Mouse (Mus musculus): ENCODE data around the gene Hc. TPM values are rescaled to one million over a fixed set of nuclear protein-coding genes. Genes with fewer than 3 reads are reported as not detected.
A peak's percentile ranks its signal among the peaks of the same experiment; 100 is the strongest.

Hc gene
- polyA plus RNA-seq, 2 experiments from 2014 or later: 0.10 to 0.44 TPM

- ATAC-seq: no peak
These were observed 109.8 kb downstream of the Hc start for GRCm38 (mm10) chr2:34951469-34951868.

DNA sequence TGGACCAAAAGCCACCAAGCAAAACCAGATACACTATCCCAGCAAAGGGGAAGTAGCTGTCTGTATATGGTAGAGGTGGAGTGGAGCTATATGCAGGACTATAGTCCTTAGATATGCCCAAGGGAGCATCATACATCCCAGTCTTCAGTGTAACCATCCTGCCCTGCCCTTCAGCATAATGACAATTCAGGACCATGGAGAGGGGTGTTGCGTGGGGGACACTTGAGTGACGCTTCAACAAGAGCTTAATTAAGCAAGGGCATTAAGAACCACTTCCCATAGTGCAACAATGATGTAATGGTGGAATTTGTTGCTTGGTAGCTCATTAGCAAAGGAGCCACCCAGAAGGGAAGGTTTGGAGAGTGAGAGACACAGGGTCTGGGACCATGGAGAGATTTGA is 112.6 kb downstream of the Hc start:
- ATAC-seq: no peak

DNA sequence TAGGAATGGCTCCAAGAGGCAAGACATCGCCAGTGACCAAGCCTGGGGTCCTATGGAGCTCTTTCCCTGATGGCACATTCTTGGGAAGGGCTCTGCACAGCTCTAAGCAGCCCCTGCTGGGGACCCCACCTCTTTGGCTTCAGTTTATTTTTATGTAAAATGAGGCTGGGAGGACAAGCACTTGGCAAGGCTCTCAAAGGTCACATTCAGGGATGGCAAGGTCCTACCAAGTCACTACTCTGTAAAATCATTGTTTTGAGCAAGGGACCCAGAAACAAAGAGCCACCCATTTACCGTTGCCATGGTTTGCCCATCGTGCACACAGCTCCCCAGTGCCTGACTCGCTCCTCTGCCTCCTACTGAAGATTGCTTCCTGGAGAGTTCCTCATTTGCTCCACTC is 115.2 kb downstream of the Hc start:
- ATAC-seq: no peak

- ATAC-seq: peak; percentile 31
These were observed 115.7 kb downstream of the Hc start for GRCm38 (mm10) chr2:34945580-34945979.

GRCm38 (mm10) chr2:34944761-34945160 is 116.5 kb downstream of the Hc start:
- ATAC-seq: peak; percentile 92

GRCm38 (mm10) chr2:34943556-34944120 is 117.6 kb downstream of the Hc start:
- no peak for ATAC-seq

DNA sequence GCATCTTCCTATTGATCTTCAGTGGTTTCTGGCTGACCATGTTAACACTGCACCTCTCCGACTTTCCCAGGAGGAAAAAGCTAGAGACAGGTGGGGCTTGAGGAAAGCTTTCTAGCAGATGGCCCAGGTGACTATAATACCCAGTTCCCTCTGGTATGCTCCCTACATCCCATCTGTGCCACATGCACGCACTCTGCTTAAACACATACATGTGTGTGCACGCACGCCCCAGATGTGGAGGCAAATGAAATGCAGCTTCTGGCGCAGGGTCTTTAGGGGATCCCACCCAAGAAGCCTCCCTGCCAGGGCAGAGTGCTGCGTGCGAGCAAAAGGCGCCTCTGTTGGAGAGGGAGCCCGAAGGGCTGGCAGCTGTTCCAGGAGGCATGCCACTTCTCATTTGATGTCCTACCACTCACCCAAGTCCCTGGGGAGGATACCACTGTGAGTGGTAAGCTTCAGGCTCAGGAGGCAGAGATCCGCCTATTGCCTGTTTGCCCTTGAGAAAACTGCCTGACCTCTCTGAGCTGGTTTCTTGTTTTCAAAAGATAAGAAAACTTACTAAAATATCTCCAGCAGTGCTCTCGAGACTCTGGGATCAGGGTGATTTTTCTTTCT is 120.1 kb downstream of the Hc start:
- no peak for ATAC-seq

DNA sequence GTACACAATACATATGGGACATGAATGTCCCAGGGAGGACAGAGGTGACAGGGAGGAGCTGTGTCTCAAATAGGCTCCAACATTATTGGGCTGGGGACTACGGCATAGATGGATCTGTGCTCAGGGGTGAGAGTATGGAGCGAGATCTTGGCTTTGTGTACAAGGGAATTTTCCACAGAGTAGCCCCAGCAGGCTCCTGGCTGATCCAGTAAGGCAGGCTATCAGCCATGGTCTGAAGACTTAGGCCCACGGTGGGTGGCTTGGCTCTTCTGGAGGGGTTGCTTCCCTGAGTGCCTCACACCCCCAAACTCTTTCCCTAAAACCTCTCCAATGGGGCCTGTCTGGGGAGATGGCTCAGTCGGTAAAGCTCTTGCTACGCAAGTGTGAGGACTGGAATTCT is 121.0 kb downstream of the Hc start:
- ATAC-seq: no peak

DNA sequence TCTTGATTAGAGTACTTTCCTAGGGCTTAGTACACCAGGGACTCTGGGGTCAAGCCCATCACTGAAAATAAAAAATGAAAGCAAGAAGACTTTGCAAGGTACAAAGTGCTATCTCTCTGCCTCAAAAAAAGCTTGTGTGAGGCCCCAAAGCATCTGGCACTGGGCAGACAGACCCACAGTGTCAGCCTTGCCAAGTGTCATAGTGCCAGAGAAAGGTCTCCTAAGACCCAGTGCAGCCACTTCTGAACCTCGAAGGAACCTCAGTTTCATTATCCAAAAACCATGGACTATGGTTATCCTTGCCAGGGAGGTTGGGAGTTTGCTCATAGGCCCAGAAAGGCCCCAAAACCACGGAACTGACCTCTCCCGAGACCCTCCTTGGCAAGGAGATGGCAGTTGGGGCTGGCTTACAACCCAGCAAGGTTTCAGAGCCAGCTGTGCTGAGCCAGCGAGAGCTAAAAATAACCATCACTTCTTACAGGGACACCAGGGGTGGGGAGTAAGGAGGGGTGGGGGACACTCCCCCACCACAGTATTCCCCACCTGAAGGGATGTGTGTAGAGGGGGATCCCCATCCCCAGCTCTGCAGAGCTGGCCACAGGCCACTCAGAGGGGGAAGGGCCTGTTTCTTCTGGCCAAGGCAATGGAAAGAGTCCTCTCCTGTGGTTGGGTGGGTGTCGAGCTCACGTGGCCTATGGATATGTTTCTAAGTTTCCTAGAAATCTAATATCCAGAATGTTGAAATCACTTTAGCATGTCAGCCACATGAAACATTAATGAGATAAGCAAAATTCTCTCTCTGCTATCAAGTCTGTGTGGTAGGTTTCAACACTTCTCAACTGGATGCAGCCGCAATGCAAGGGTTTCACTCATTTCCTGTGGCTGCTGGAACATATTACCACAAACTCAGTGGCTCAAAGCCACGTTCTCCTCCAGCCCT is 122.7 kb downstream of the Hc start:
- peak; percentile 75 for ATAC-seq

DNA sequence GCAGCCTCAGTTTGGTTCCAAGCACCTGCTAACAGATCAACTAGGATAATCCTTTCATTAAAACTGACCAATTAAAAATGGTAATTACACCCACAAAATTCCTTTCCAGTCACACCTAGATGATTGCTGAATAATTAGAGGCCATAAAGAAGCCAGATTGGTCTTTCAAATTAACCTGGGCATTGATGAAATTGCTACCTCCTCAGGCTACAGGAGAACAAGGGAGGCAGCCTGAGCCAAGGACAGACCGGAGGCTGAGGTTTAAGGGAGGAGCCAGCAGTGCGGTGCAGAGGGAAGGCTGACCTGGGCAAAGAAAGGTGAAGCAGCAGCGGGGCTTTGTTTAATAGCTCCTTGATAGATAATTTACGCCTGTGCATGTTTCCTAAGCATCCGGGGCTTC is 123.8 kb downstream of the Hc start:
- peak; percentile 22 for ATAC-seq

Other genes with a start within 250 kb of the Hc start
- 10 to 100 TPM; 72.6 to 91.8 TPM for gene Fbxw2, start 235.1 kb downstream of the Hc start, polyA plus RNA-seq (2017; shearing (Covaris generic))
- gene Gm34653, start 228.4 kb downstream of the Hc start, polyA plus RNA-seq (2017; shearing (Covaris generic)): not detected
- gene Cutal, start 187.0 kb downstream of the Hc start, polyA plus RNA-seq (2017; shearing (Covaris generic)): not detected
- gene Psmd5, start 186.5 kb downstream of the Hc start, polyA plus RNA-seq (2017; shearing (Covaris generic)): 10 to 100 TPM; 70.7 to 89.2 TPM
- gene Phf19, start 147.4 kb downstream of the Hc start, polyA plus RNA-seq (2017; shearing (Covaris generic)): 1 to 10 TPM; 1.9 TPM
- gene Traf1, start 99.7 kb downstream of the Hc start, polyA plus RNA-seq (2017; shearing (Covaris generic)): 100 to 1,000 TPM; 300 to 441 TPM
- under 1 TPM; 0.73 to 0.87 TPM for gene AI182371, start 40.1 kb upstream of the Hc start, polyA plus RNA-seq (2017; shearing (Covaris generic))
- gene Cntrl, start 48.1 kb upstream of the Hc start, polyA plus RNA-seq (2017; shearing (Covaris generic)): 100 to 1,000 TPM; 161 to 175 TPM
- gene Rab14, start 139.7 kb upstream of the Hc start, polyA plus RNA-seq (2017; shearing (Covaris generic)): 100 to 1,000 TPM in 1 of 2 experiments, 10 to 100 TPM in 1; 86.1 to 124 TPM
- 10 to 100 TPM; 27.3 to 33.1 TPM for gene Gsn, start 194.9 kb upstream of the Hc start, polyA plus RNA-seq (2017; shearing (Covaris generic))